Mouse (Mus musculus): ENCODE data around the gene Glis2. TPM values are rescaled to one million over a fixed set of nuclear protein-coding genes. Genes with fewer than 3 reads are reported as not detected.
A peak's percentile ranks its signal among the peaks of the same experiment; 100 is the strongest.
"Not testable (repeated sequence)": the region's sequence is repeated elsewhere in the genome, so short reads cannot be mapped to it uniquely, and the experiment has no call there.

The Glis2 gene
- total RNA-seq, 4 experiments from 2014 or later: 1.8 to 4.0 (median 3.5) TPM

DNA sequence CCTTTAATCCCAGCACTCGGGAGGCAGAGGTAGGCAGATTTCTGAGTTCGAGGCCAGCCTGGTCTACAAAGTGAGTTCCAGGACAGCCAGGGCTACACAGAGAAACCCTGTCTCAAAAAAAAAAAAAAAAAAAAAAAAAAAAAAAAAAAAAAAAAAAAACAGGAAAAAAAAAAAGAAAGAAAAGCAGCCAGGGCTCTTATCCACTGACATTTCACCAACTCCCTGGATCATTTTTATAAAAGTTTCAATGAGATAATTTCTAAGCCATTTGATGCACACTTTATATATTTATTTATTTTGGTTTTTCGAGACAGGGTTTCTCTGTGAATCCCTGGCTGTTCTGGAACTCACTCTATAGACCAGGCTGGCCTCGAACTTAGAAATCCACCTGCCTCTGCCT, 13.3 kb upstream of the Glis2 start:
- not testable (repeated sequence) for DNase-seq (ENCODE audit: low spot score in 2 of 2)

DNA sequence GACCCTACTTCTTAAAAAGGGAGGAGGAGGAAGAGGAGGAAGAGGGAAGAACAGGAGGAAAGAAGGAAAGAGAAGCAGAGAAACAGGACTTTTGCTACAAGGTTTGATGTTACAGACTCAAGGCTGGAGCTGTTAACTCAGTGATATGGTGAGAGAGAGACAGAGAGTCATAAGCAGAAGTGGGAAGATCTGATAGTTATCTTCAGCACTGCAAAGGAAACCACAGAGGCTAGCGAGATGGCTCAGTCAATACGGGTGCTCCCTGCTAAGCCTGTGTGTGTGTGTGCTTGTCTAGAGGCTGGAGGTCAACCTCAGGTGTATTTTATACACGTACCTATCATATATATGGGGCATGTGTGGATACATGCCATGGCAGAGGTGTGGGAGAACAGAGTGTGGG, 10.7 kb upstream of the Glis2 start:
- DNase-seq (ENCODE audit: low spot score in 2 of 2): no peak

DNA sequence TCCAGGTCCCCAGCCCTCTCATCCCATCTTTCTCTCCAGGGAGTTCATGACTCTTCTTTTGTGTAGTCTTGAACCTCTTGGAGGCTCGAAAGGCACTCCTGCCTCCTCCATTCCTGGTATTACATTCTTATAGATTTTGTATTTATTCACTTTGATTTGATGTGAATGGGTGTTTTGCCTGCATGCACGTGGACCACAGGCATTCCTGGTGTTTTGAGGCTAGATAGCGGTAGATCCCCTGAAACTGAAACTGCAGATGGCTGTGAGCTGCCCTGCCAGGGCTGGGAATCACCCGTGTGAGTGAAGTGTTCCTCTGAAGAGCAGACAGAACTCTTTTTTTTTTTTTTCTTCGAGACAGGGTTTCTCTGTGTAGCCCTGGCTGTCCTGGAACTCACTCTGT, 10.1 kb upstream of the Glis2 start:
- no peak for DNase-seq (ENCODE audit: low spot score in 2 of 2)

DNA sequence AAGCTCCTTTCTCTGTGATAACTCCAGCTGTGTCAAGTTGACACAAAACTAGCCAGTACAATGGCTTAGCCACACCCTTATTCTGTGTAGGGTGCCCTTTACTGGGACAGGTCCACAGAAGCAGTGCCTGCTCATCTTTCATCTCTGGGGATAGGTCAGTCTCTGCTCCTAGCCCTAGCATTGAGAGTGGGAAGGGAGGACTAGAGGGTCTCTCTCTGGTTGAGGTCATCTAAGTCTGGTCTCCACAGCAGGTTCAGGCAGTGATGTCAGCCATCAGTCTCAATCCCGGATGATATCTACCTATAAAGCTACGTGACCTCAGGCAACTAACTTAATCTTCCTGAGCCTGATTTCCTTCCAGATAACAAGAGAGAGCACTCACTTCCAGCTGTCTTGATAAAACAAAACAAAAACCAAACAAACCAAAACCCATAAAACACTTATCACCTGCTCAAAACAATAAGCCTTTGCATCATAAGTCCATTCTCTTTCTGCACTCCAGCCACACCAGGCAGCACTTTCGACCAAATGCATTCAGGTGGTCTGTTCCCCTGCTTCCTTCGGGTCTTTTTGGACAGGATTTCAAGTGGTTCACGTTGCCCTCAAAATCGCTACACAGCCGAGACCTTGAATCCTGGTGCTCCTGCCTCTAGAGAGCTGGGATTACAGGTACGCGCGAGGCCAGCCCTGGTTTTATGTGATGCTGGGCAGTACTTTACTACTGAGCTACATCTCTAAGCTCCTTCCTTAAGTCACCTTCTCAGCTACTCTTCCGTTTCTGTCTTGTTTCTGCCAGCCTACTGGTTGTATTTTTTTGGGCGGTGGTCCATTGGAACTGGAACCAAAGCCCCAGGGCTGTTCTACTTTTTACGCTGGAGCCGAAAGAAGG, 8.6 kb upstream of the Glis2 start:
- DNase-seq (ENCODE audit: low spot score in 2 of 2): no peak

DNA sequence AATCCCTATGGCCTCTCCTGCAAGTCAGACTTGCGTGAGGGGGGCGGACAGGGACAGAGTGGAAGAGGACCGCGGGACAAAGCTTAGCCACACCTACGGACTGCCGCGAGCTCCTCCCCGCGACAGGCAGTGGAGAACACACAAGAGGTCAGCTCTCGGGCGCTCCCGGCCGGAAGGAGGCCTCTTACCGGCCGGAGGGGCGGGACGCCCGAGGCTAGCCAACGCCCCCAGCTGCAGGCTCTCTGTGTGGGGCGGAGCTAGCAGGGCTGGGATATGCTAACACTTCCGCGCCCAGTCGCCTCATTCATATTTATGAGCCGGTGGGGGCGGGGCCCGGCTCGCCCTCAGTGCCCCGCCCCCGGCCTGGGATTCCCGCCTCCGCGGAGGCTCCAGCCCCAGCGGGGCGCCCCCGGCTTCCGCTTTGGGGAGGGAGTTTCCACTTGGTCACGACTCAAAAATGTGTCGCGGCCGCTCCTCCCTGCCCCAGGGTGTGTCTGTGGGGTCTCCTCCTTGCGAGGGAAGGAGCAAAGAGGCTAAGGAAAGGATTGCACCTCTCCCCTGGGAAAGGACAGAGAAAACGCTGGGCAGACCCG, 7.9 kb upstream of the Glis2 start:
- peak; percentile 97 to 99 for DNase-seq (ENCODE audit: low spot score in 2 of 2)

DNA sequence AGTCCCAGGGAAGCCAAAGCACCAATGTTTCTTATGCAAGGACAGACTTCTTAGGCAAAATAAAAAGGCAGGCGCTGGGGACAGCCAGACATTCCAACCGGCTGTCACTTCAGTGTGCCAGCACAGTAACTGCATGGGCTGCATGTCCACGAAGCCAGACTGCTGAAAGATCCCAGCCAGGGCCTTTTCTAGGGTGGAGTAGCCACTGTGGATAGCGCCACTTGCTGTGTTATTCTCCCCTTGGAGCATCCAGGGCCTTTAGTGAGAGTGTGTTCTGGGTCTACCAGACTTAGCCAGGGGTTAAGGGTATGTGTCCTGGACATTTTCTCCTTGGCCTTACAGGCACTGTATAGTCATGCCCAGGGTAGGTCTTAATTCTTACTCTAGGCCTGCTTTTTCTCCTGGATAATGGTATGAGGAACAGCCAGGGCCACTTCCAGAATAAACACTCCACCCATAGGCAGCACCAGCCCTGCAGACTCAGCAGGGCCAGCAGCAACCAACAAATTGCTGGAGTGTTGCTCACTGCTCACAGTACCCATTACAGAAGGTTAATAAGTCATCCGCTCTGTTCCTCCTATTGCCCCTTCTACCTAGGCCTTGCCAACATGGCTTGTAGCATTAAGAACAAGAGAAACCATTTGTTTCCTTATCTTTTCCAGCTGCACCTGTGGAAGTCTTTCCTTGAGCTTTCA, 6.8 kb upstream of the Glis2 start:
- DNase-seq (ENCODE audit: low spot score in 2 of 2): no peak

DNA sequence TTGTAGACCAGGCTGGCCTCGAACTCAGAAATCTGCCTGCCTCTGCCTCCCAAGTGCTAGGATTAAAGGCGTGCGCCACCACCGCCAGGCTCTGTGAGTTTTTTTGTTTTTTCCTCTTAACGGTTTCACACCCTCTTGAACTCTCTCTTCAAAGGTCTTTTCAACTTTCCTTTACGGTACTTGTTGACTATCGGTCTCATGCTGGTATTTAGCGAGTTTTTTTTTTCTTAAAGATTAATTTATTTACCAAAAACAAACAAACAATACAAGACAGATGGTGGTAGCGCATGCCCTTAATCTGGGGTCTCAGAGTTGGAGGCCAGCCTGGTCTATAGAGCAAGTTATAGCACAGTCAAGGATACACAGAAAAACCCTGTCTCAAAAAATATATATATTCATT, 4.3 kb upstream of the Glis2 start:
- no peak for DNase-seq (ENCODE audit: low spot score in 2 of 2)

DNA sequence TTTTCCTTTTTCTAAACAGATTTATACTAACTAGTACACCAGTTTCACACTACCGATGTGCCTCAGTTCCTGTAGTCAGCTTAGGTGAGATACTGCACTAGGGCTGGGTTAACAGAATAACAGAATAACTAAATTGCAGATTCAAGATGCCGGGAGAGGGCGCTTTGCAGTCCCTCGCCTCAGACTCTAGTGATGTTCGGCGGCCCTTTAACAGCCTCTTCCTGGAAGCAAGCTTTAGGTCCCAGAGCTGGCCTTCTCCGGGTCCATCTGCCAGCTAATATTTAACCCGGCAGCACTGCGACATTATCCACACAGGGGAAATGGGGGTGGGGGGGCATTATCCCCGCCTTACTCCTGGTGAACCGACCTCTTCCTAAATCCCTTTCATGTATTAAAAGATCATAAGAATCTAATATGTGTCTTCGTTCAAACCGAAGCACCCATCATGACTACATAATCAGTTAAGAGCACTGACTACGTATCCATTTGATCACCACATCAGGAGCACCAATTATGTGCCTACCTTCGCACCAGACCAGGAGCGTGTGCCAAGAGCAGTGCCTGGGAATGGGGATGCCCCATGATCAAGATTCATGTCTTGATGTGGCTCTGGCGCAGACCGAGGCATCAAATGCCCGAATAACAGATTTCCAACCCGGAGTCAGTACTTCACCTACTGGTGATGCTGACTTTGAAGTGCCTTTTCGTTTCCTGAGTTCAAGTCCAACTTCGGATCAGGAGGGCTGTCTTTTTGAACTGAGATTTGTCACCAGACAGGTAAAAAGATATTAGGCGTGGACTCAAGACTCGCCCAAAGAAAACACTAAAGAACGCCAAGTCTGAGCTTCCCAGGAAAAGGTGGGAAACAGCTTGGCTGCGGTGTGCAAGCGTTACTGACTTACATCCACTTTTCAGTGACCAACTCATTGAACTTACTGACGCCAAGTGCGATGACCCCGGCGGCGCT, 1.3 kb upstream of the Glis2 start:
- DNase-seq (ENCODE audit: low spot score in 2 of 2): no peak

DNA sequence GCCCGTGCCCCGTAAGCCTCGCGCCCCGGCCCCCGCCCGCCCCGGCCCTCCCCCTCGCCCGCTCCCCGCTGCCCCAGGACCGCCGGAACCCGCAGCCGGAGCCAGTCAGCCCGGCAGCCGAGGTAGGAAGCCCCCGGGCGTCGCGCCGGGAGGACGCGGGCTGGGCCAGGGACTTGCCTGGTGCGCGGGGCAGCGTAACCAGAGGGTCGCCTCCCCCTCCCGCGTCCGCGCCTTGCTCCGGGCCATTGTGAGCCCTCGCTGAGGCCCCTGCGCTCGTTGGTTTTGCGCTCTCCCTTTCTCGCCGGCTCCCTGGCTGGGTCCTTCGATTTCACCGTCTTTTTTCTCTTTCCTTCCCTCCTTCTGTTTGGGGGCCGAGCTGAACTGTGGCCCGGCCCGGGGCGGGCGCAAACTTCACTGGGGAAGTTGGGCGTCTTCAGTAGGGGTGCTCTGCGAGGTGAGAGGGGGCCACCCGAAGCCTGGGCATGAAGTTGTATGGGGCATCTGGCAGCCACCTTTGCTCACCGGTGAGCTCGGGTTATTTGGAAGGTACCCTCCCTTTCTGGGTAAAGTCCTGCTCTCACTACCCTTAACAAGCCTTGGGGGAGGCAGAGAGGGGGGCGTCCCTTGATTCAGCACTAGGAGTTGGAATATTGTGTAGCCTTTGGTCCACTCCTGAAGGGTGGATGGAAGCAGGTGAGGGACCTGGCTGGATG, 457 bp downstream of the Glis2 start:
- no peak for DNase-seq (ENCODE audit: low spot score in 2 of 2)

DNA sequence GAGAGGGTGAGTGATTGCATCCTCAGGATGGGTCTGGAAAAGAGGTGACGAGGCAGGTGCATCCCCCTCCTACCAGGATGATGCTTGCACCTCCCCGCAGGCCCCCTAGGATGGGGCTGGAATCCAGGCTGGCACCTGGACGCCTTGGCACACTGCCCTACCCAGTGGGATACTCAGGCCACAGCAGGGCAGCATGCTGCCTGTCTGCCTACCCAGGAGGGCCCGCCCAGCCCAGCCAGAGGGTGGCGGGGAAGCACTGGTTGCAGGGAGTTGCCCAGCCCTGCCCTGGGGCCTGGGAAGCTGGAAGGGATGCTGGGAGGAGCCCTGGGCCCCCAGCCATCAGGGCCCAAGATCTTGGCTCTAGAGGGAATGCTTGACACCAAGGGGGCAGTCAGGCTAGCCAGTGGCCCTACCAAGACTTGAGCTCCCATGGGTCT, 1.0 kb downstream of the Glis2 start:
- peak in 1 of 2 experiments; percentile 42 for DNase-seq (ENCODE audit: low spot score in 2 of 2)

DNA sequence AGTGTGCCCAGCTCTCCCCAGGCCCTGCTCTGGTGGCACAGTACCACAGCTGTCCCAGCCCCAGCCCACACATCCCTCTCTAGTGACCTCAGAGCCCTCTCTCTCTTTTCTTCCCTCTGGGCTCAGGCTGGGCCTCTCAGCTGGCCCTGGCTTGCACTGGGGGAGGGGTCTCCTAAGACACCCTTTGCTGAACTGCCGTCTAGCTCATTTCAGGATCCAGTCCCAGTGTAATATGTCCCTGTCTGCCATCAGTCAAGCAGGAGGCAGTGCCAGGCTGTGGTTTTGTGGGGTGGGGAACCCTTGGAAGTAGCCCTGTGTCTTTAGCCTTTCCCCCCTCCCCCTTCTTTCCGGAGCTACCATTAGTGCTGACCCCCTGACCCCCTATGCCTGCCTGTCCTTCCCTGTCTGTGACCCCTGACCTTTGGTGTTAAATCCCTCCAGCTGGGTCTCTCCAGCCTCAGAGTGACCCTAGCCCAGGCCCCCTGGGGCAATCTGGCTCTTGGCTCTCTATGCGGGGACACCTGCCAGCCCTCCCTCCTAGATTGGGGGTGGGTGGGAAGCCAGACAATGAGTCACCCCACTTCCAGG, 1.7 kb downstream of the Glis2 start:
- no peak for DNase-seq (ENCODE audit: low spot score in 2 of 2)

DNA sequence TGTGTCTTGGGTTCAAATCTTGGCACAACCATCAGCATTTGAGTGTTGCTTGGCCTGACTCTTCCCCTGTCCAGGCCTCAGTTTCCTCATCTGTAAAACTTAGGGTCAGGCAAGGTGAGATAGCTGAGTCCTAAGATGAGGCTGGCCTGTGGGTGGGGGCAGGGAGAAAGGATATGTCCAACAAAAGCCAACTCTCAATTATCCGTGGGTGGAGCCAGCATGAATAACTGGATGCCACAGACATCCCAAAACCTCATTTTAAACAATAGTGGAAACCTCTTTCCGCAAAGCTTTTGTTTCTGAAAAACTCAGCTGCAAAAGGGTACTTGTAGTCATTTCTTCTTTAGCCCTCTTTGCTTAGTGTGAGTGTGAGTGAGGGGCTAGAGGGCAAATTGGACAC, 2.3 kb downstream of the Glis2 start:
- DNase-seq (ENCODE audit: low spot score in 2 of 2): no peak

DNA sequence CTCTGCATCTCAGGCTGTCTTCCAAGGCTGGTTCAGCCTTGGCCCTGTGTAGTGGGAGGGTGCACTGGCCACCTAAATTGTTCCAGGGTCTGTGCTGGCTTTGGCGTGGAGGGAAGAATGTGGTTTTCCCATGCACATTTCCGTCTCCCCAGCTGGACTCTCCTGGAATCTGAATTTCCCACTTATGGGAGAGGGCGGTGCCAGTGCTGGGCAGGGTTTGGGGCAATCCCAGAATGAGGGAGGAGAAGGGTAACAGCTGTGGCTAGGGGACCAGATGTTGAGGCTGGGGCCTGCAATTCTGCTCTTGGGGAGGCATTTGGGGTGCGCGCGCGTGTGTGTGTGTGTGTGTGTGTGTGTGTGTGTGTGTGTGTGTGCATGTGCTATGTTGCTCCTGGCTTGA, 2.8 kb downstream of the Glis2 start:
- DNase-seq (ENCODE audit: low spot score in 2 of 2): no peak

DNA sequence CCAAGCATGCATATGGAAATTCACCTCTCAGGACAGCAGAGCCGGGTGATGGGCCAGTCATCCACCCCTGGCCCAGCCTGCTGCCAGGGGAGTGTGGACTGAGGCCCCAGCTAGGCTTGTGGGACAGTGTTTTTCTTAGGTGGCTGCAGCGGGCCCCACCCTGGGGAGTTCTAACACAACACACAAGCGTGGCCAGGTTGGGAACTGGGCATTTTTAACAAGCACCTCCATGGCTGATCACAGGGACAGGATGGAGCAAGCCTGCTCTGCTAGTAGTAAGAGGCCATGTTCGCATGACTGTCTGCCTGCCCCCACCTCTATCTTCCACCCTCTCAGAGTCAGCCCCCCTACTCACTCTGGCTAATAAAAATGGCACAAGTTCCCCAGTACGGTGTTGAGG, 3.5 kb downstream of the Glis2 start:
- DNase-seq (ENCODE audit: low spot score in 2 of 2): no peak

DNA sequence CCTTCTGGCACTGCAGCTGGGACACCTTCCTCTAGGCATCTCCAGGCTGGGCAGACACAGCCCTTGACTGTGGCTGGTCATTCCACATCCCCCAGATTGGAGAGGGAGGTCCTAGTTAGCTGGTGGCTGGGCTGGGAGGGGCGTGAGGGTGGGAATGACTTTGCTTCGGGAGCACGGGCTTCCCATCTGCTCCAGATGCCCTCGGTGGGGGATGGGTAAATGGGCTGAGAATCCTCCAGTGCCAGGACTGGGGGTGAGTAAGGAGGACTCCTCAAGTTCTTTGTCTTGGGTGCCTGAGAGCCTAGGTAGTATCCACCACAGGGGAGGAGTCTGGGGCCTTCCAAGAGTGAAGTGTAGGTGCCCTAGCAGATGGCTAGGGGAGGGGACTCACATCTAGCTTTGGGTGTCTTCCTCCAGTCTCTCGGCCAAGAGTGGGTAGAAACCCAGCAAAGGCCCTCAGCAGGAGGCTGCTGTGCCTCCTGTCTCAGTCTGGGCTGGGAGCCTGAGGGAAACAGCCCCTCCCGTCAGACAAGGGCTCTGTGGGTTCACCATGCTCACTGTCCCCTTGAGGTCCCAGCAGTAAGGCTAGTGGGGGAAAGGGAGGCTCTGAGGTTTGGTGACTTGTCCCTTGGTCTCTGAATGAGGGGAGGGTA, 4.5 kb downstream of the Glis2 start:
- DNase-seq (ENCODE audit: low spot score in 2 of 2): no peak

DNA sequence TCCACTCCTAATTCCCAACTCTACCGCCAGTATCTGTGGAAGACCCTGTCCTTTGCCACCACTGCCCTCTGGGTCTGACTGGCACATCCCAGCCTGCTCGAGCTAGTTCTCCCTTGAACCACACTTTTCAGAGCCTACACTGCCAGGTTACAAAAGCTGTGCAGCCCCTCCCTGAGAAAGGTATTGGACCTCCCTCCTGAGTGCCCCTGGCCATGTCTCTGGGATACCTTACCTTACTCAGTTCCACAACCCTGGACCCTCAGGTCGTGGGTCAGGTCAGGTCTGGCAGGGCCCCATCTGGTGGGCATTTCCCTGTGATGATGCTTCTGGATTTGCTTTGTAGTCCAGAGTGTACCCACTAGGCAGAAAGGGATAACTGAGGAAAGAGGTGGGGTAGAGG, 5.1 kb downstream of the Glis2 start:
- no peak for DNase-seq (ENCODE audit: low spot score in 2 of 2)

DNA sequence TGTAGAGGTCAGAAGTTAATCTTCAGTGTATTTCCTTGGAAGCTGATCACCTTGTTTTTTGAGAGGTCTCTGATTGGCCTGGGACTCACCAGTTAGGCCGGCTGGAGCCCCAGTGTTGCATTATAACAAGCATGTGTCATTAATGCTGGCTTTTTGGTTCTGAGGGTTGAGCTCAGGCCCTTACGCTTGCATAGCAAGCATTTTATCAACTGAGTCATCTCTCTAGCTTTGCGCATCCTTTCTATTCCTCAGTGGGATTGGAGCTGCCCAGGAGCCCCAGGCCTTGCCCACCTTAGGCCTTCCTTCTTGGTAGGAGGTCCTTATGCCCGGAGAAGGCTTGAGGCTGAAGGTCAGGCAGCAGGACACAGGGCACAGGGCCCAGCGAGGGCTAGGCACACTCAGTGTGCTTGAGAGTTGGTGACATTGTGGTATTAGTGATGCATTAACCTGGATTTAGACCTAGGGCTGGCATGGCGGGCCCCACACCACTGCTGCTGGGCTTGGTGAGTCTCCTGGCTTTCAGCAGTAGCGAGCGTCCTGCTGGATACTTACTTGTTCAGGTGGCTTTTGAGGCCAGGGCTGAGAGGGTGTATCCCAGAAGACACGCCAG, 6.3 kb downstream of the Glis2 start:
- DNase-seq (ENCODE audit: low spot score in 2 of 2): no peak

DNA sequence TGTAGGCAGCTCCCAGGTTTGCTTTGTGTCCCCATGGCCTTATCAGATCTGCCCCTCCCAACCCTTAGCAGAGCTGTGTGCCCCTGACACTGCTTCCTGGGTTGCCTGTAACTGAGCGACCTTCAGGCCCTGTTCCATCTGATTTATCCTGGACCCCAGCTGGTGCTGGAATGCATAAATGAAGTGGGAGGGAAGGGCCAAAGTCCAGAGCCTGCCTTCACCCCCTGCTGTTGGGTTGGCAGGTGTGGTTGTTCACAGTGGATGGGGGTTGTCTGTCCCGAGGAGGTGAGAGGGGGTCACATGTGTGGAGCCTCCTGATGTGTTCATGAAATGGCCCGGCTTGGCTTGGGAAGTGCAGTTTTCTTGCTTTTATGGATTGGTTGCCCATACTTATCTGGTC, 7.7 kb downstream of the Glis2 start:
- no peak for DNase-seq (ENCODE audit: low spot score in 2 of 2)

DNA sequence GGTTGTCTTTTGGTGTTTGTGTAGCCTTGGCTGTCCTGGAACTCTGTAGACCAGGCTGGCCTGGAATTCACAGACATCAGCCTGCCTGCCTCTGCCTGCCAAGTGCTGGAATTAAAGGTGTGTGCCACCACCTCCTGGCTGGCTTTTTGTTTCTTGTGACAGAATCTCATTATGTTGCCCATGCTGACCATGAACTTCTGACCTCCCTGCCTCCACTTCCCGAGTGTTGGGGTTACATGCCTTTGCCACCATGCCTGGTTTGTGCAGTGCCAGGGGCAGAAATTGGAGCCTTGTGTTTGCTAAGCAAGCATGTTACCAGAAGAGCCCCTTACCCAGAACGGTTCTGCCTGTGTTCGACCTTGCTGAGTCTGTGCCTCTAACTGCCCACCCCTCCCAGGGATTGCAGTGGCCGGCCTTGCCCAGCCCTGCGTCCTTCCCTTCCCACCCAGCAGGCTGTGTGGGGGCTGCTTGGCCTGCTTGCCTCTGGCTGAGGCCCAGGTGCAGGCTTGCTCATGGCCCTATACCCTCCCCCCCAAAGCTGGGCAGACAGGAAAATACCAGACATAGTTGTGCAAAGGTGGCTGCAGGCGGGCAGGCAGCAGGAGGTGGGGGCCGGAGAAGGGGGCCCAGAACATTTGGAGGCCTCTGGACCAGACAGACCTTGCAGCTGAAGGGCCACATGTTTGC, 8.4 kb downstream of the Glis2 start:
- DNase-seq (ENCODE audit: low spot score in 2 of 2): no peak

Measured in gastrocnemius, adult 8-10 months (tissue).